ENCODE assay signal across 26 mouse cellular contexts in the genomic region with DNA sequence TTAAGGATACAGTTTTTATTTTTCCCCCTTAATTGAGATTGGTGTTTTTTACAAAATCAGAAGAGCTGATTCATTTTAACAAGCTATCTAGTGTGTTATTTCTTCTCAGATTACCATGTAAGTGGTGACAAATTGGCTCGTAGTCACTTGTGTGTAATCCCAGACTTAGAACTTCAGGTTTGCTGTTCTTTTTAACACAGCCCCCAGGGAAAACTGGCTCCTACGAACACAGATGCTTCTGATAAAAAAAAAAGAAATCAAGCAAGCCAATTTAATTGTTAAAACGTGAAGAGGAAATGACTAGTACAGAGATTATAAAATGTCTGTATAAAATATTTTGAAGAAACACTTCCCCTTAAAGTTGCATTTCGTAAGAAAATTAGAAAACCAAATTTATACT. TPM values are rescaled to one million over a fixed set of nuclear protein-coding genes. Genes with fewer than 3 reads are reported as not detected.
DNase-seq lines count a peak whose midpoint lies in the region; ATAC-seq and TF ChIP-seq lines count a peak whose summit lies in the region.
"Had no signal": no experiment of that assay in that cellular context is flagged by ENCODE, and none has a peak within 500 bp of the region (broad histone marks: within the 10 kb centered on the region; RNA-seq: fewer than 3 reads in every experiment).

No protein-coding gene starts in this region.

- no peak overlapping the region for H3K4me3 ChIP-seq in heart, adult 2 months
- no peak overlapping the region for H3K4me3 ChIP-seq in cerebellum, adult 2 months (replicated peaks; ENCODE audit: insufficient read depth, low read depth, low read length)
- H3K4me3 ChIP-seq: embryonic facial prominence, embryonic 15.5 days; erythroblast, embryonic 14.5 days; forebrain, embryonic 10.5 days; hindbrain, embryonic 12.5 days had no signal

- peaks cover 6% of the 10 kb centered on the region; the same call in 1 of the 2 replicates for H3K36me3 ChIP-seq in heart, adult 2 months (ENCODE audit: control insufficient read depth, insufficient read depth, low read length)
- H3K36me3 ChIP-seq: embryonic facial prominence, embryonic 15.5 days; forebrain, embryonic 10.5 days; G1E; hindbrain, embryonic 12.5 days had no signal

- no peak overlapping the region for H3K9ac ChIP-seq in heart, adult 2 months (ENCODE audit: low read depth, low read length)
- H3K9ac ChIP-seq: embryonic facial prominence, embryonic 15.5 days; hindbrain, embryonic 12.5 days had no signal

- ATAC-seq in granulocyte monocyte progenitor cell, adult 5-6 weeks (replicated peaks; ENCODE audit: poor library complexity, severe bottlenecking), result 0 out of 2 replicates have a peak, but pooled peaks have one; percentile 1
- ATAC-seq: CD4-positive, CD25-positive, alpha-beta regulatory T cell, adult 4 months; forebrain, embryonic 14.5 days; hindbrain, embryonic 16.5 days; inflammation-experienced regulatory T-cells, adult 6 months; intestine, postnatal 0 days had no signal

- DNase-seq in embryo, embryonic 11 days, result peak; percentile 33
- no peak for DNase-seq in embryo, embryonic 10 days (ENCODE audit: low spot score)
- no peak for DNase-seq in heart, adult 2 months
- no peak for DNase-seq in heart, adult 8-10 months (ENCODE audit: low spot score)
- peak; percentile 17 for DNase-seq in skeletal muscle tissue, adult 2 months (ENCODE audit: low read depth, low spot score)
- no peak for DNase-seq in cerebellum, adult 2 months
- DNase-seq in adrenal gland, adult 18-20 months (ENCODE audit: low spot score in 2 of 2), result no peak
- DNase-seq: adrenal gland, postnatal 10 days; B cell, adult 2 months; cerebellum, adult 18-20 months; cerebellum, postnatal 10 days; gastrocnemius, postnatal 36 days; heart, postnatal 10 days; heart, postnatal 4 days had no signal

- peaks cover 4% of the 10 kb centered on the region for H3K4me1 ChIP-seq in heart, adult 2 months (ENCODE audit: control insufficient read depth, insufficient read depth, low read length)
- 0 out of 2 replicates have a peak, but pooled peaks cover 4% of the 10 kb centered on the region for H3K4me1 ChIP-seq in cerebellum, adult 2 months (ENCODE audit: control insufficient read depth, insufficient read depth, low read length)
- H3K4me1 ChIP-seq: hindbrain, embryonic 12.5 days had no signal

- TF ChIP-seq EP300 in heart, adult 2 months (IDR thresholded peaks at IDR 0.05; ENCODE audit: insufficient read depth, low read depth, low read length), result no peak

- no peak for TF ChIP-seq POLR2A in heart, adult 2 months (IDR thresholded peaks at IDR 0.05; ENCODE audit: insufficient read depth, low read depth, low read length)
- TF ChIP-seq POLR2A in cerebellum, adult 2 months (IDR thresholded peaks at IDR 0.05; ENCODE audit: borderline replicate concordance, insufficient read depth, low read length), result no peak

- no peaks in the 10 kb centered on the region for H3K79me2 ChIP-seq in heart, adult 2 months (replicated peaks; ENCODE audit: control insufficient read depth, insufficient read depth, low read length)

- TF ChIP-seq CTCF in heart, adult 2 months (IDR thresholded peaks at IDR 0.05), result no peak
- no peak for TF ChIP-seq CTCF in cerebellum, adult 2 months (IDR thresholded peaks at IDR 0.05; ENCODE audit: borderline replicate concordance, insufficient read depth, low read depth, low read length)

- 25% methylated on average over 4 of the region's 4 CpGs for WGBS in heart, adult 2 months
- WGBS in cerebellum, adult 2 months, result 55% methylated on average over 4 of the region's 4 CpGs

- intact Hi-C loops in heart, adult 2 months (cut with DNase I), result loop anchor here (2.0 to 10.0 kb wide), 3 partner anchors 60 to 179 kb away; no protein-coding TSS in a partner anchor

- no peaks in the 10 kb centered on the region for H3K27me3 ChIP-seq in heart, adult 2 months (ENCODE audit: control insufficient read depth, insufficient read depth, low read length)
- no peaks in the 10 kb centered on the region; the same call in 1 of the 2 replicates for H3K27me3 ChIP-seq in cerebellum, adult 2 months (ENCODE audit: control insufficient read depth, insufficient read depth, low read length)
- H3K27me3 ChIP-seq: embryonic facial prominence, embryonic 15.5 days; hindbrain, embryonic 12.5 days had no signal

- peak overlapping the region; percentile 81 for H3K27ac ChIP-seq in heart, adult 2 months
- no peak overlapping the region for H3K27ac ChIP-seq in cerebellum, adult 2 months (ENCODE audit: insufficient read depth, low read length)
- H3K27ac ChIP-seq: embryonic facial prominence, embryonic 15.5 days; forebrain, embryonic 10.5 days; hindbrain, embryonic 12.5 days had no signal

RNA-seq across cellular contexts. Expression of a gene that starts 4.6 kb away (rescaled TPM):
- 10 to 100 TPM in 1 of 2 experiments, 1 to 10 TPM in 1; 6.8 to 13.6 TPM for total RNA-seq in heart, adult 2 months (2021)
- polyA plus RNA-seq in heart, adult 2 months (2012; rRNA removed), result 2.0 and 5.4 TPM in 2 replicates
- total RNA-seq in heart, adult 8-10 months (2022), result 10 to 100 TPM; 10.0 to 12.5 (median 11.9) TPM
- total RNA-seq in granulocyte monocyte progenitor cell, adult 5-6 weeks (2014; fragmentation: Nextera tagmentation), result not detected in 2 replicates
- not detected in 2 replicates for total RNA-seq in granulocyte monocyte progenitor cell, adult 5-6 weeks (2017)
- polyA plus RNA-seq in cerebellum, adult 2 months (2012; rRNA removed), result 1.0 and 1.4 TPM in 2 replicates
- 1 to 10 TPM; 4.0 to 4.5 TPM for total RNA-seq in adrenal gland, adult 18-20 months (2021)
- polyA plus RNA-seq: erythroblast, embryonic 14.5 days; G1E had no signal

RNA-seq across cellular contexts. Expression of a gene that starts 17.1 kb away (rescaled TPM):
- 1 to 10 TPM in 1 of 2 experiments, under 1 TPM in 1; 0.66 to 1.0 TPM for total RNA-seq in heart, adult 2 months (2021)
- 0.41 and 0.97 TPM in 2 replicates for polyA plus RNA-seq in heart, adult 2 months (2012; rRNA removed)
- total RNA-seq in heart, adult 8-10 months (2022), result 1 to 10 TPM in 2 of 4 experiments, under 1 TPM in 2; 0.25 to 1.4 (median 0.84) TPM
- not detected in 2 replicates for total RNA-seq in granulocyte monocyte progenitor cell, adult 5-6 weeks (2014; fragmentation: Nextera tagmentation)
- total RNA-seq in granulocyte monocyte progenitor cell, adult 5-6 weeks (2017), result not detected in 2 replicates
- 4.4 and 5.2 TPM in 2 replicates for polyA plus RNA-seq in cerebellum, adult 2 months (2012; rRNA removed)
- not detected for total RNA-seq in adrenal gland, adult 18-20 months (2021)
- total RNA-seq: G1E; gastrocnemius, adult 18-20 months; gastrocnemius, postnatal 36 days had no signal
- polyA plus RNA-seq: CD4-positive, CD25-positive, alpha-beta regulatory T cell, adult 4 months; erythroblast, embryonic 14.5 days; G1E; inflammation-experienced regulatory T-cells, adult 6 months had no signal

Comparison
In these comparisons a context has a peak if more than half of its experiments do, and no peak if none do; other contexts are left out.
1. DNase-seq: peak in embryo, embryonic 11 days (single experiment) and skeletal muscle tissue, adult 2 months (single experiment); none in embryo, embryonic 10 days (single experiment), heart, adult 2 months (0 of 2), heart, adult 8-10 months (single experiment), cerebellum, adult 2 months (0 of 2) and adrenal gland, adult 18-20 months (0 of 2).
2. RNA of a gene that starts 4.6 kb away (total RNA-seq): 6.8 to 13.6 TPM in heart, adult 2 months, 10.0 to 12.5 TPM in heart, adult 8-10 months and 4.0 to 4.5 TPM in adrenal gland, adult 18-20 months; not detected in granulocyte monocyte progenitor cell, adult 5-6 weeks; every median in the first group is over 4 times any median in the second.